Mouse (Mus musculus) midbrain, postnatal 0 days (tissue): ENCODE results near the gene Nipal4. TPM values are rescaled to one million over a fixed set of nuclear protein-coding genes. Genes with fewer than 3 reads are reported as not detected.

Experiments
- ATAC-seq: fragments of 200-750 bp; cut with Nextera tagmentation; 2 replicates; pipeline ENCODE4 v1.8.0; 2017; ENCODE audit warnings: moderate number of reproducible peaks, mild to moderate bottlenecking, moderate TSS enrichment, moderate library complexity; ENCODE audit not compliant: low FRiP score
- DNase-seq: peaks from one replicate; pipeline ENCODE4 v3.0.0-alpha.2; 2015; ENCODE audit warnings: low spot score
- H3K27ac ChIP-seq: fragments of 300-500 bp; sonication (generic); 2 replicates; pipeline ENCODE4 v1.5.1; 2014; ENCODE audit warnings: low read depth, mild to moderate bottlenecking, low read length, mixed read lengths
- H3K27me3 ChIP-seq: fragments of 300-500 bp; sonication (generic); 2 replicates; pipeline ENCODE4 v1.6.1; 2014; ENCODE audit warnings: low read length, control low read depth, mixed read lengths; ENCODE audit not compliant: insufficient read depth
- H3K36me3 ChIP-seq: fragments of 300-500 bp; sonication (generic); 2 replicates; pipeline ENCODE4 v1.6.1; 2014; ENCODE audit warnings: low read length, control low read depth, mixed read lengths; ENCODE audit not compliant: insufficient read depth
- H3K4me1 ChIP-seq: fragments of 300-500 bp; sonication (generic); 2 replicates; pipeline ENCODE4 v1.6.1; 2014; ENCODE audit warnings: mild to moderate bottlenecking, control low read depth, antibody characterized with exemption, low read length, mixed read lengths; ENCODE audit not compliant: insufficient read depth
- H3K4me2 ChIP-seq: fragments of 300-500 bp; sonication (generic); 2 replicates; pipeline ENCODE4 v1.6.1; 2014; ENCODE audit warnings: low read depth, mild to moderate bottlenecking, low read length, mixed read lengths; ENCODE audit not compliant: poor library complexity, severe bottlenecking
- H3K4me3 ChIP-seq: fragments of 300-500 bp; sonication (generic); 2 replicates; pipeline ENCODE4 v1.5.1; 2014; ENCODE audit warnings: low read depth, mild to moderate bottlenecking, low read length, moderate library complexity
- H3K9ac ChIP-seq: fragments of 300-500 bp; sonication (generic); replicated peaks from 2 replicates; pipeline ENCODE4 v1.6.1; 2014; ENCODE audit warnings: mild to moderate bottlenecking, low read length, moderate library complexity, mixed read lengths; ENCODE audit not compliant: poor library complexity, severe bottlenecking
- H3K9me3 ChIP-seq: fragments of 300-500 bp; sonication (generic); 2 replicates; pipeline ENCODE4 v1.6.1; 2016; ENCODE audit warnings: low read length, control low read depth
- CTCF ChIP-seq: IDR thresholded peaks from 2 replicates; pipeline ENCODE4 v1.5.1; 2016; ENCODE audit warnings: antibody characterized with exemption, mild to moderate bottlenecking
- WGBS: fragments of 180-500 bp; shearing (Covaris S2); extraction: QIAGEN DNeasy Blood & Tissue Kit; methylation state at CpG from one replicate; pipeline ENCODE4 v1.1.7; 2014; 5-methylcytosine and 5-hydroxymethylcytosine counted together
- polyA plus RNA-seq: library from polyadenylated mRNA; unstranded; fragments of >200 nt; fragmentation: Nextera tagmentation; extraction: Ambion mirVana; gene quantifications from 2 replicates; pipeline ENCODE4 v1.2.1, GENCODE M21; 2015
- total RNA-seq: library from RNA; depleted of rRNA; stranded (reverse); fragments of >200 nt; gene quantifications from 2 replicates; pipeline ENCODE4 v1.2.3, GENCODE M21; 2014; rRNA removed

Gene Nipal4
- 0.27 and 0.33 TPM in 2 replicates for total RNA-seq
- polyA plus RNA-seq: 0.10 and 0.17 TPM in 2 replicates

DNA sequence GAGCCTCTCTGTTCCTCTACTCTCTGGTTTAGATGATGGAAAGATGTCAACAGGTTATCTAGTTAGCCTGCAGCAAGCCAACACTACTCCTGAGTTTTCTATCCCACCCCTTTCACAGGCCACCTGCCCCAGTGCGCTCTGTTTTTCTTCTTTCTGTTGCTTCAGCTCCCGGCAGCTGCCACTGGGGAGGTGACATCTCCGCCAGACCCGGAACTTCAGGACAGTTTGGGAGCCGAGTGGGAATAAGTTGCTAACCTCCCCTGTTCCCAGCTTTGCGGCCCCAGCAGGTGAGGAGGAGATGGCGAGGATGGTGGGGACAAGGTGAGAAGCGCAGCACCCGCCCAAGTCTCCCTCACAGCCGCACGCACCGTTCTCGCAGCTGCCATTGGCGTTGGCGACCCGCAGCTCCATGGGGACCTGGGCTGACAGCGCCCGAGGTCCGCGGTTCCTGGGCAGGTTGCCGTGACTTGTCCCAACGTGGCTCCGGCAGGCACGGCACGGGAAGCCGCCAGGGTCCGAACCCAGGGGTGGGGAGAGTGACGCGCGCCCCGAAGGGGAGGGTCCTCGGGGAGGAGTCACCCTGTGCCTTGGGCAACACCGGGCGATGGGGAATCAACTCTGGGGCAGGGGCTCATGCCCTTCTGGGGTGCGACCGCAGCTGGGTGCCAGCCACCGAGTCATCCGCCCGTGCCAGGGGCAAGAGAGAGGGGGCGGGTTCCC is at the start of gene Nipal4:
TSS of gene Nipal4 (minus strand) at position 643 of the 720 bp plus-strand sequence.
- Histone ChIP-seq H3K4me1 (no peaks in the 10 kb centered on the region), H3K36me3 (no peaks in the 10 kb centered on the region), H3K4me2 (peak within 1 kb of the TSS; percentile 99), H3K4me3 (peak within 1 kb of the TSS; percentile 57), H3K9ac (peak within 1 kb of the TSS; percentile 59), H3K27ac (no peak within 1 kb of the TSS), H3K27me3 (peaks cover 7% of the 10 kb centered on the region), H3K9me3 (no peaks in the 10 kb centered on the region)
- DNase-seq (no peak), ATAC-seq (peak; percentile 65)
- 2% methylated on average over 38 of the region's 40 CpGs for WGBS
- TF ChIP-seq CTCF: no peak

DNA sequence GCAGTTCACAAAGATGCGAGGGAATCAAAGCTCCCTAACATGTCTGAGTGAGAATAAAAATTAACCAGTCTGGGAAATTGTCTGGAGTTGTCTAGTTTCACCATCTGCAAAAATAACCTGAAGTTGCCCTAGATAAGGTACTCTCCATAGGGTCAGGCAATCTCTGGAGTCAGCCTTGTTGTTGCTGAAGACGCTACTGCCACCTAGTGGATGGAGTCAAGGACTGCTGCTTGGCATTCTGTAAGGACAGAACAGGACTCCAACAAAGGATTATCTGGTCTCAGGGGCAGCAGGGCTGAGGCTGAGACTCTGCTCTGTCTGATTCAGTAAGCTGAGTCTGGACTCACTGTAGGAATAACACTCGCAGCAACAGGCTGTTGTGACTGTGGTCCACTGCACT is 49.0 kb upstream of the Nipal4 start:
- 0 out of 2 replicates have a peak, but pooled peaks cover 3% of the 10 kb centered on the region for H3K36me3 ChIP-seq
- 22% methylated on average over 3 of the region's 3 CpGs for WGBS
- no peak overlapping the region for H3K4me2 ChIP-seq
- peak; percentile 99 for TF ChIP-seq CTCF
- no peaks in the 10 kb centered on the region for H3K27me3 ChIP-seq
- peaks cover 9% of the 10 kb centered on the region for H3K4me1 ChIP-seq
- ATAC-seq: peak; percentile 79
- peak; percentile 94 for DNase-seq
- H3K9me3 ChIP-seq: no peaks in the 10 kb centered on the region
- H3K27ac ChIP-seq: no peak overlapping the region
- no peak overlapping the region for H3K9ac ChIP-seq
- no peak overlapping the region for H3K4me3 ChIP-seq

DNA sequence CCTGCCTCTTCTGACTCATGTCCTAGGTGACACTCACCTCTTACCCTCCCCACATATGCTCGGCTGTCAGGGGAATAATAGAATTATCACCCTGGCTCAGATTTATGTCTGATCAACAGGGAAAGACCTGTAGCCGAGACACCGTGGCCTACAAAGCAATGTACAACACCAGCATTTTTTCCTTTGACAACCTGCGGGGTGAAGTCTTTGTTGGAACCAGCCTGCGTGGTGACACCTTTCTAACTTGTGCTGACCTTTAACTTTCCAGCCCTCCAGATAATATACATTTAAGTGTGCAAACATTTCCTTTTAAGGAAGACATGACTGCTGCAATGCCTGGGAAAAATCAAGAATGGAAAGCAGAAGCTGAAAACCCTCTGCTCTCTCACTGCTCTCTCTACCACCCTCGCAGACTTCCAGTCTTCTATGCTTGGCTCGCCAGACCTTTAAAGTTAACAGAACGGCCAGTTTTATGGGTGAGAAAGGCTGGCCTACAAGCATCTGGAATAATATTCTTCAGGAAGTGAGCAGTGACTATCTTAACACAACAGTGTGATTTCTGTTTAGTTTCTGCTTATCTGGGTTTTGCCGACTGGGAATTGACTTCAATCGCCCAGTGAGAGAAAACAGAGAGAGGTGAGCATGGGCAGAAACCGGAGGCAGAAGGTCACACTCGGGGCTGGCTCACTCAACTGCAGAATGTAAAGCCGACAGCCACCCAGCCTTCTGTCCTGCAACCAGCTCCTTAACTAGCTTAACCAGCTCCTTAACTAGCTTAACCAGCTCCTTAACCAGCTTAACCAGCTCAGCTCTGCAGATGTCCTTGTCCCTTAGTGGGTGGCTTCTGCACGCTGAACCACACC is 48.3 kb upstream of the Nipal4 start:
- TF ChIP-seq CTCF: no peak
- H3K4me2 ChIP-seq: no peak overlapping the region
- no peaks in the 10 kb centered on the region for H3K27me3 ChIP-seq
- DNase-seq: no peak
- no peak overlapping the region for H3K9ac ChIP-seq
- peak overlapping the region; percentile 27; the same call in 1 of the 2 replicates for H3K27ac ChIP-seq
- peaks cover 3% of the 10 kb centered on the region; the same call in 1 of the 2 replicates for H3K36me3 ChIP-seq
- no peak overlapping the region for H3K4me3 ChIP-seq
- H3K4me1 ChIP-seq: peaks cover 7% of the 10 kb centered on the region
- ATAC-seq: no peak
- 70% methylated on average over 14 of the region's 14 CpGs for WGBS
- no peaks in the 10 kb centered on the region for H3K9me3 ChIP-seq

DNA sequence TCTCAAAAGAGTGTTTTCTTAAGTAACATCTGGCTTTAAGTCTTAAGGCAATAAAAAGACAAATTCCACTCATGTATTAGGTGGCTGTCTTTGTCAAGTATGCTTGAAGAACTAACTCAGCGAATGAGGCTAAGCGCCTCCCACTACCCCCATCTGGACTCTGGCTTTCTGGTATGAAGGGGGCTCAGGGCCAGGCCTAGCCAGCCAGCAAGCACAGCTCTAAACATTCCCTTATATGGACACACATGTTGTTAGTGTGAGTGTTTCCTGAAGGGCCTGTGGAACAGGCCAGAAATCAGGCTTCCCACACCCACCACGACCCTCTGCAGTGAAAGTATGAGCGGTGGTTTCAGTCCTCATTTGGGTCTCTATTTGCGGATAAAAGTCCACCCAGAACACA is 47.5 kb upstream of the Nipal4 start:
- H3K27ac ChIP-seq: no peak overlapping the region
- no peak overlapping the region for H3K4me2 ChIP-seq
- H3K4me1 ChIP-seq: no peaks in the 10 kb centered on the region; the same call in 1 of the 2 replicates
- no peaks in the 10 kb centered on the region for H3K27me3 ChIP-seq
- H3K9me3 ChIP-seq: no peaks in the 10 kb centered on the region
- 81% methylated on average over 5 of the region's 5 CpGs for whole genome bisulfite sequencing
- no peak for TF ChIP-seq CTCF
- H3K36me3 ChIP-seq: peaks cover 7% of the 10 kb centered on the region; the same call in 1 of the 2 replicates
- DNase-seq (no peak), ATAC-seq (no peak)
- no peak overlapping the region for H3K9ac ChIP-seq
- H3K4me3 ChIP-seq: no peak overlapping the region

DNA sequence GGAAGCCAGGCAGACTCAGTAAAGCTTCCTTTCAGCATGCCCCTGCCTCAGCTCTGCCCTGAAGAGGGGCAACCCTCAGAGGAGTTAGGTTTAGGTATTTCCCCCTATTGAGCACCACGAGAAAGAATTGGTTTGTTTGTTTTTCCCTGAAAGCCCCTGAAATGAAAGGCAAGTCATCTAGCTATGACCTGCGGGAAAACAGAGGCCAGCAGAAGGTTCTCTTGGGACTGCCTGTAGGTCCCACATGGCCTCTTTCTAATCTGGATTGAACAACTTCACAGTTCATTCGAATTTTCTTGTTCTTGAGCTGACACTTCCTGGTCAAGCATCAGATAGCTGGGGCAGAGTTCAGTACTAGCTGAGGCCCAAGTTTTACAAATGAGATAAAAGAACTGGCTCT is 45.5 kb upstream of the Nipal4 start:
- ATAC-seq: no peak
- Histone ChIP-seq H3K9me3 (no peaks in the 10 kb centered on the region), H3K4me3 (no peak overlapping the region), H3K4me1 (no peaks in the 10 kb centered on the region), H3K9ac (no peak overlapping the region), H3K27me3 (no peaks in the 10 kb centered on the region), H3K4me2 (no peak overlapping the region), H3K27ac (no peak overlapping the region), H3K36me3 (peaks cover 22% of the 10 kb centered on the region; the same call in 1 of the 2 replicates)
- DNase-seq: no peak
- WGBS: 28% methylated on average over 3 of the region's 3 CpGs
- no peak for TF ChIP-seq CTCF
